Mouse (Mus musculus) inflammation-experienced regulatory T-cells, adult 6 months (primary cell): ENCODE results near the gene Prlr. TPM values are rescaled to one million over a fixed set of nuclear protein-coding genes. Genes with fewer than 3 reads are reported as not detected.

Experiments used
- ATAC-seq: one replicate; pipeline ENCODE4 v1.8.0; 2017
- polyA plus RNA-seq, 3 experiments: library from polyadenylated mRNA; unstranded; fragments of 100-300 nt; shearing (Covaris generic); gene quantifications; one replicate each; pipeline ENCODE4 v1.2.1; 2017

Gene Prlr
- polyA plus RNA-seq, 3 experiments from 2014 or later, result 0.21 to 0.33 TPM; not detected in 1

DNA sequence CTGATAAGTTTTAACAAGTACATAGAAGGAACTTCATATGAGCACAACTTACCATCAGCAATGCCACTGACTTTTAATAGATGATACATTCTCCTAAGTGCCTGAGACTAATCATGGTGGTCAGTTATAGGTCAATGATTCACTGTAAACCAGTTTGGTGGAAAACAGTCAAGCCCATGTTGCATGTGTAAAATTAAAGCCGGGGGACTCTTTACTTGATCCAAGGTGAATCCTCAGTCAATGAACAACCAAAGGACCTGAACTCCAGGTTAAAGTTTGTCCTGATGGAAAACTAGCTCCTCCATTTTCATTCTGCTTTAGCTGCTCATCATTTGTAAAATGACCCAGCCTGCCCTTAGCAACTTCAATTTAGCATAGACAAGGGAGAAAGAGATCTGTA, 155.5 kb downstream of the Prlr start:
- no peak for ATAC-seq

- ATAC-seq, result no peak
Observed at GRCm38 (mm10) chr15:10338606-10339005, 161.6 kb downstream of the Prlr start.

GRCm38 (mm10) chr15:10347044-10347443, 170.0 kb downstream of the Prlr start:
- ATAC-seq, result no peak

DNA sequence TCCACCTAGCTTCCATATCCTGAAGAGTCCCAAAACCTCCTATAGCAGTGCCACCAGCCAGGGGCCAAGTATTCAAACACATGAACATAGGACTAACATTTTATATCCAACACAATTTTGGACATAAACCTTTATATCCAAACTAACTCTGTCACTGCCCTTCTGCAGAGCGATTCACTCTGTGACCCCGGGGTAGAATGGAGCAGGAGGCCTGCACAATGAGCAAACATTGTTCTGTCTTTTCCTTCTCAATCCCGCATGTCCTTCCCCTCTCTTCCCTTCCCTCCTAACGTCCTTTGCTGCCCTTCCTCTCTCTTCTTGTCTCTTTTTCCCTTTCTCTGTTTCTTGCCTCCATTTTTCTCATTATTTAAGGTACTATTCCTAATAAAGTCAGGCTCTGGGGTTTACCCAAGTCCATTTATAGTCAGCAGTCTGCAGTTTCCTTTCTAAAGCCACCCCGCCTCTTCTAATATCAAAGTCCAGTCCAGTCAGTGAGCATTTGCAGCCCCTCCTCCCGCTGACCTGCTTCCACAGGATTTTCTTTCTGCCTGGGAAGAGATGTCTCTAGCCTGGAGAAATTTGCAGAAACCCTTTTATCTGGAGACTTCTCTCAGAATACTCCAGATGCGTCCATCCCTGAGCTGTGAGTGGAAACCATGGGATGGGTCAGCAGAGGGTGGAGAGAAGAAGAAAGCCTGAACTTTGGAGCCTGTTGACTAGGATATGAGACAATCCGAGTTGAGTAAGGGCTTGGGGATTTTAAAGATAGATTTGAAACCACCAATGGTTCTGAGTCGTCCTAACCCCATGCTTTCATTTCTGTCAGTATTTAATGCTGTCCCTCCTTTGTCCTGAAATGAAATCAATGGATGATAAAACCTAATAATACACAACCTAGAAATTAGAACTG, 181.3 kb downstream of the Prlr start, which contains the start of gene Agxt2:
Agxt2 (plus strand) TSS at position 494 of the 910 bp plus-strand sequence.
- ATAC-seq, result no peak

GRCm38 (mm10) chr15:10366331-10366730, 189.3 kb downstream of the Prlr start:
- ATAC-seq, result no peak

DNA sequence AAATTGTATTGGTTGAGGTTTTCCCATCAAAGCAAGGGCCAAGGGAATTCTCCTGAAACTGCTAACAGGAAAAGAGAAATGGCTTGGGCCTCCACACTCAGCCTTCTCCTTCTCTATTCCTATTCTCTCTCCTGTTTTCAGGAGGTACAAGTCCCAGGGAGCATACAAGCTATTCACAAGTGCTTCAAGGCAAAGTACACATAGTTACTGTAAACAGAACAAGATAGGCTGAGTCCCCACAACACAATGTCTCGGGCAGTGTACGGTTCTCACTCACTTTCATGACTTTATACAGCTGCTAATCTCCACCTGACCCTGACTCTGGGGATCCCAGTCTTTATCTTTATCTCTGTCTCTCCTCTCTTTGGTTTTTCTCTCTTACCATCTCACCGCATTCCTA, 198.4 kb downstream of the Prlr start:
- ATAC-seq, result no peak

GRCm38 (mm10) chr15:10378338-10378959, 201.4 kb downstream of the Prlr start:
- ATAC-seq, result no peak

GRCm38 (mm10) chr15:10379757-10380458, 202.9 kb downstream of the Prlr start:
- ATAC-seq, result no peak

DNA sequence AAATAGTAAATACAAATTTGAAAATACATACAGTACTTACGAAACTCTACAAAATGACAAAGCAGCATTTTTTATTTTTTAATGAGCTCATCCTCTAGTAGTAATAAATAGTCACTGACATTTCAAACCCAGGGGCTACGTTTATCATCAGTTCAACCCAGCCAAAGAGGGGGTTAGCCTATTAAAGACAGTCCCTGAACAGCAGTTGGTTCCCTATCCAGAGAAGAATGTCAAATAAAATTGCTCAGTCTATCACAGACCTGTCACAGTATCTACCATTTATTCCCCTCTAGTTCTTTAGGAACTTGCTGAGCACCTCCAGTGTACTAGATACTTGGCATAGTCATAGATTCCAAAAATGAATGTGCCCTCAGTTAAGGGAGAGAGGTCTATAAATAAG, 210.2 kb downstream of the Prlr start:
- ATAC-seq, result no peak

Other genes starting within 250 kb of the Prlr start
- not detected for gene Gm21973, start 148.1 kb downstream of the Prlr start, polyA plus RNA-seq
- gene Agxt2, start 181.3 kb downstream of the Prlr start, polyA plus RNA-seq, result not detected